Mouse (Mus musculus) right cerebral cortex, postnatal 4 days (tissue): ENCODE measurements at regions not wholly inside any gene's neighbourhood (a gene's known extent, or its start where the extent isn't known, plus 50 kb on each side); places are given as distances from the start of the nearest gene placed in this dataset.

ENCODE experiments used
- DNase-seq: peaks from one replicate; pipeline ENCODE4 v3.0.0-alpha.2; 2022

DNA sequence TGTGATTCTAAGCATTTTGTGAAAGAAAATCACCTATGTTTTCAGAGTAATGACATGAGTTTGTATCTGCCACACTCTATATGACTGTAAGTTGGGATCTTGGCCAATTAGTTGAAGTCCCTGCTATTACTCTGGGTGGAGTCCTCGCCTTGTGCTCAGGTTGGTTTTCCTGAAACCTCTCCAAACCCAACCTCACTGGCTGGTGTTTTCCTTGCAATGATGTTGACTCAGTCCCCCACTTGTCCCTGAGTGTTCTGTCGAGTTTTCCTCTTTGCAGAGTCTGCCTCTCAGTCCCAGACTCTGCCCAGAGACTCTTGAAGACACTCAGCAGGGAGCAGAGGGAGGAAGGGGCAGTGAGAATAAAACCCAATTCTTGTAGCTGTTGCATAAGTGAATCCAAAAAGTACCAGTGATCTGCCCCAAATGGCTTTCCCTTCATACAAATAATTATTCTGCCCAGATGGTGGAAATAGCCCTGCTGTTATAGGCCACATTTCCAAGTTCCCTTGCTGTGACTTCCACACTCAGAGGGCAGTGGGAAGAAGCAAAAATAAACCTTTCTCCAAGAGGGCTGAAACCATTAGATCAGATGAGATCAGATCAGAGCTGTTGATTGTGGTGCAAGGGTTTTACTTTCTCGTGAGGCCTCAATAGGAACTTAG lies 694.3 kb downstream of the Hs3st4 start:
- no peak for DNase-seq

DNA sequence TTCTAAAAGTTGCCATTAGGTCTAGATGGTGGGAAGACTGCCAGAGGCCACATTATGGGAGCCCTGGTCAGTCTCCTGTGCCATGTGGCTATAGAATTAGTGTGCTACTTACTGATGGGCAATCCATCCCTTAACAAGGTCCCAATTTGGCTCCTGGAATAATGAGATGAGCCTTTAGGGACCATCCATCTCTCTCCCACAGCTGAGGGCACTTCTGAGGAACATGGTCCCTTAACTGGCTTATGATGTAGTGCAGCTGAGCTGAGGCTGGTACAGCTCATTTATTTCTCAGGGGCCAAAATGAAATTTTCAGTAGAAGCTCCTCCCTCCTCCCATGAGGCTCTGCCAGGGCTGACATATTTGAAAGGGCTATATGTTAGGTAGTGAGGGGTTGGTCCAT lies 697.9 kb downstream of the Hs3st4 start:
- no peak for DNase-seq

DNA sequence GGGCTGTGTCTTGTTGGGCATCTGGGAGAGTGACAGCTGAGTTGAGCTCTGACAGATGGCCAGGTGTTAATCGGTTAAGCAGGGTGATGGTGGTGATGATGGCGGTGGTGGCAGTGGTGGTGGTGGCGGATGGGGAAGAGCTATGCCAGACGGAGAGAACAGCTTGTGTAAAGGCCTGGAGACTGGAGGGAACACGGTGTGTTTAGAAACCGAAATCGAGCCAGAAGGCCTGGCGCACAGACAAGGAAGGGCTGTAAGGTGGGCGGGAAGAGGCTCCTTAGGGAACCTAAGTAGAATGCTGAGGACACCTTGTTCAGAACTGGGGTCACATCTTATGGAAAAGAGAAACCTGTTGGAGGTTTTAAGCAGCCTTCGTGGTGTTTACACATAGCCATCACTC lies 698.5 kb downstream of the Hs3st4 start:
- peak; percentile 55 for DNase-seq

DNA sequence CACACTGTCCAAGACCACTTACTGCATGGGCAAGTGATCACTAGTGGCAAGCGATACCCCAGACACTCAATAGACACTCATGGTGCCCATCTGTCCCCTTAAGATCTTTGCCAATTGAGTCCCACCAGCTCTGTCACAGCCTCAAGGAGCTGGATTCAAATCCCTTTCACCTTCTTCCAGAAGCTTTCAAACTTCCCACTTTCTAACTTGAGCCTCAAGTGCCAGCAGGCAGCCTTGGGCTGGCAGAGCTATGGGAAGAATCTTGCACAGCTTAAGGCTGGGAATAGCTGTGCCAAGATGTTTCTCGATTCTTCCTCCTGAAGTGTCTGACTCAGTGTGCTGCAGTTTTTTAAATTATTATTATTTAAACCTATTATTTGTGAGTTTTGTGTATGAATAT lies 699.2 kb downstream of the Hs3st4 start:
- no peak for DNase-seq

DNA sequence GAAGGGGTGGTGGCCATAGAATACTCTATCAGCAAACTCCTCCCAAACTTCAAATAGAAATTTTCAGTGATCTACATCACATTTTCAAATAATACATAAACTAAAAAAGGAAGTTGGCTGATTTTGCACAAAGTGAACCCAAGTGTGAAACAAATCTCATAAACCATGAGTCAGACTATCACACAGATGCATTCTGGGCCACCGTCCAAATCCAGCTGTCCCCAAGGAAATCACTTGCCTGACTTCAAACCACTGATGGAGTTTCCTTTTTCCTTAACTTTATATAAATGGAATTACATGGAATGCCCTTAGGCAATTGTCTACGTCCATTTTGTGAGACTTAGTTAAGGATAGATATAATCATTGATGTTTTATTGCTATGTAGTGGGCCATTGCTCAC lies 702.8 kb downstream of the Hs3st4 start:
- DNase-seq: peak; percentile 29

DNA sequence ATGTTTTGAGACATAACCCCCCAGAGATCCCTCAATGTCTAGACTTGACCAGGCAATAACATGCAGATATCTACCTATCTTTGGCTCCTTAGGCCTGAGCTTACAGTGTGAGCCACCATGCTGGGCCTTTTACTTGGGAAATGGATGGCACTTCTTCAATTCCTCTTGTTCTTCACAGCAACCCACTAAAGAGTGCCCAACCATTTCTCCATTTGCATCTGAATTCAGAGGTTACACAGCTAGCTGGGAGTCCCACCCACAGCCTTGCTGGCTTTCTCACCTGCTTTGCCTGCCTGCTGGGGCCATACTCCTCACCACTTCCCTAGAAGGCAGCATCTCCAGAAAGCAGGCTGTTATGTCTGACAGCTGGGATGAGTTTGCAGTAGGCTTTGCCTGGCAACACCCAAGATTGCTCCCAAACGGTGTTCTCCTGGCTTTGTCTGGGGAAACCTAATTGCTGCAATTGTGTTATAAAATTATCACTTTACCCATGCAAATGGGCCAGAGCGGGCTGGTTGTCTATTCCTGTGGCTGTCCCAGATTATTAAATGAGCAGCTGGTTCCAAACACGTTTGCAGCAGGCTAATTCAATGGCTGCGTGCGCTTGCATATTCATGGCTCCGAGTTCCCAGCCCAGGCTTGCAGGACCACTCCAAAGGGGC lies 721.6 kb downstream of the Hs3st4 start:
- DNase-seq: no peak

DNA sequence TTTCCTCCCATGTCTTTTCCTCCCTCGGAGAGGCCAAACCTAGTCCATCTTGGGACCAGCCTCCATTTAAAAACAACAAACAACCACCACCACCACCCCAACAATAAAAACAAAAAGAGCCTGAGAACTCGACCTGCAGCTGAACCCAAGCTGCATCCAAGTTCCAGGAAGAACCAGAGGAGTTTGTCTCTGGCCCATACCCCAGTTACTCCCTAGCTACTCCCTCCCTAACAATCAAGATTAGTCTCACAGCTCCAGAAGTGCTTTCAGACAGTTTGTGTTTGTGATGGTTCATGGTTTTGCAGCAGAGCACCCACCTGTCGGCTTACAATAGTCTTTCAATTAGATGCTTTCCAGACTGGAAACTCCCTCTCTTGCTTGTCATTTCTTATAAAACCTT lies 724.5 kb downstream of the Hs3st4 start:
- DNase-seq: no peak

DNA sequence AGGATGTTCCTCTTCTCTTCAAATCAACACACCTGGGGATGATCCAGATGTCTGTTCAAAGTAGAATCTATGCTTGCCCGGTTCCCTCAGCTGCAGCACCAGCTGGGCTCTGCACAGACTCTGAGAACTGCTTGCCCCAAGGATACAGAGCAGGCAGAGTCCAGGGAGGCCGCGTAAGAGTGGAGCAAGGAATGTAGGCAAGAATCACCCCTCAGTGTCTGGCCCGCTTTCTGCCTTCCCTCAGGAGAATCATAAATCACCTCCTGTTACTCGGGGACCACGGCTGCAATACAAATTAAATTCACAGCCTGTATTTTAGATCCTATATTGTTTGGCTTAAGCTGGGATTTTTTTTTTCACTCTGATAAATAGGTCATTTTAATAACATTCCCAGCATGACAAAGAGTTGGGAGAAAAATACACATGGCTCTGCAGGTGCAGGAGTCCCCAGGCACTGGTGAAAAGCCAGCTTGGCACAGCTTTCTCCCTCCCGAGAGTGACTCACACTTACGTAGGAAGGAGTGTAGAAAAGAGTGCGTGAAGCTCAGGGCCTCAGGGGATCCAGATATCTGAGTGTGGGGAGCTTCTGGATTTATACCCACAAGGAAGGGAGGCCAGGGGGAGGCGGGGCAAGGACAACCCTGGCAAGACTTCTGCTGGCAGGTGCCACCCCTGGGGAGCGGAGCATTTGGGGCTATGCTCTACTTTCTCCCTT lies 726.3 kb downstream of the Hs3st4 start:
- DNase-seq: peak; percentile 13

DNA sequence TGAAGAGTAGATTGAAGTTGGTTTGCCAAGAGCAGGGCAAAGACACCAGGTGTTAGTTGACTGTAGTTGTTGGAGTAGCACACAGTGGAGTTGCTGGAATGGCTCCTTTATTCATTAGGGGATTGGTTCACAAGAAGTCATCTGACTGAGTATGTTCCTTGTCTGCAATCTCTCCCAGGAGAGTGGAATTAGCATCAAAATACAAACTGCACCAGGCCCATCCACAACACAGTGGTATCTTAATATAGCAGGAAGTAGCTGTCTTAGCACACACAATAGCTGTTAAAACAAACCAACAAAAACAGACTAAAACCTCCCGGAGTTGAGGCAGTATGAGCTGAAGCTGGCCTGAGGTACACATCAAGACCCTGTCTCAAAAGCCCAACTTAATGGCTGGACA lies 723.5 kb upstream of the Kdm8 start:
- no peak for DNase-seq

DNA sequence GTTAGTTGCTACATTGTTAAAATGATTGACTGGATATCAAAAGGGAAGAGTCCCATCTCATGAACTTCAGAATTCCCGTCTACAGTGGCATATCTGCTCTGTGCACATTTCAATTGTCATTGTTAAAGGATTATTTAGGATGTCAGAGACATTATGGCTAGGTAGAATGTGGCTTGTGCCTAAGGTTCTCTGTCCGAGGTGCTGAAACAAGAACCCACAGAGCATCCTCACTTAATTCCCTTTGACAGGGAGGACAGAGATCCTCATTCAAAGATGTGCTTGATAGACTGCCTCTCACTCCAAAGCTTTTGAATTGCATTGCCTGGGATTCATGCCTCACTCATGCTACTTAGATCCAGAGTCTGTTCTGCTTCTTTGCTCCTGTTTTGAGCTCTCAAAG lies 702.4 kb upstream of the Kdm8 start:
- DNase-seq: no peak

DNA sequence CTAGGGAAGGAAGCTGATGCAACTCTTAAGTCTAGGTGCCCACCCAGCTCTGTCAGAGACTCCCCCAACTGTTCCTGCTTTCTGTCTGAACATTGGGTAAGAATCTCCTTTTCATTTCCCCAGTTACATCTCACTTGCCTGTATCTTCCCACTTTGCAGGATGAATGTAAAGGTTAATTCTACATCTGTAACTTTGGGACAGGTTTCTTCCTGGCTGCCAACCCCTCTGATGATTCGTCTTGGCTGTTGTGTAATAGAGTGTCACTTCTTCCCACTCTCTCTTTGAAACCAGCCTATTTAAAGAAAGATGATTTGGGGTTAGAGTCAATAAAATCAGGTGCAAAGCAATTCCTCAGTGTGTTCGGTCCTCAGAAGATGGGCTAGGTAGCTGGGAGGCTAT lies 698.2 kb upstream of the Kdm8 start:
- no peak for DNase-seq

DNA sequence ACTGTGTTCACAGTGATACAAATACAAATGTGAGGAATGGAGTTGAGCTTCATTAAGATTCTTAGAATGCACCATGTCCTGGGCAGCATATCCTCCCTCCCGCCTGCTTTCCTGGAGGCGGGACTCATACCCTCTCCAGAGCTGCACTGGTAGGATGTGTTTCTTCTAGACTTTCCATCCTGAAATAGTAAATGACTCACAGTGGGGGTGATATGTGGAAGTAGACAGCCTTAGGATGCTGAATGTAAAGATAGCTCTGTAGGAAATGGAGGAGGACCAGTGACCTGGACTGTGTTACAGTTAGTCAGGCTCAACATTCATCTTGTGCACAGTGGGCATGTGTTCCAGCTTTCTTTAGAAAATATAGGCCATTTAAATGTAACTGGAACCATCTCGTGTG lies 696.1 kb upstream of the Kdm8 start:
- no peak for DNase-seq

DNA sequence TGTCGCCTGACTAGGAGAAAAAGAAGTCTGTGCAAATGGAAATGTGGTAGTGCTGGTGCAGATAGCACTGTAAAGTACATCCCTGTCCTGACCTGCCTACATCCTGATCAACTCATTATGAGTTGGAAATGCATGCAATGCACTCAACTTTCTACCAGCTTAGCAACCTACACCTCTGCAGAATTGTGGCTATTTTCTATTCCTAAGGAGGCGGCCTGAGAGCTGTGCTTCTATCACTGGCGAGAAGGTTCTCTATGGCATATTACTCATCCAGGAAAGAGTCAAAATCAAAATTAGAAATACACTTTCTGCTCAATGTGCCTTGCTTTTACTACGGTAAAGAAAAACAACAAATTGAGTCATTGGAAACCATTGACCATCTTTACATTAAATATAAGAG lies 685.4 kb upstream of the Kdm8 start:
- no peak for DNase-seq

DNA sequence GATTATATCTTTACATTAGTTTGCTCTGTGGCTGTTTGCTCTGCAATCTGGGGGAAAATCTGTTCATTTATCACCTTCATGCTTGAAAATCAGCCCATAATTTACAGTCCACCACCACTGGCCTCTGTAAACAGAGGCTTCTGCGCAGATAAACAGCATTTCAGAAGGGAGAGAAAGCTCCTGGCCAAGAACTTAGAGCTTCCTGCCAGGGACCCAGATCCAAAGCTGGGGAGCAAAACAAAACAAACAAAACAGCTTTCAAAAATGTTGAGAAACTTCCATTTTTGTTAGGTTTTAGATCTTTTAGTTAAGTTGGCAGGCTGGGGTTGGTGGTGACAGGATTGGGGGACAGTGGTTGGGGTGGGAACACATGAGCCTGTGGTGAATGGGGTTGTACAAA lies 666.7 kb upstream of the Kdm8 start:
- no peak for DNase-seq

DNA sequence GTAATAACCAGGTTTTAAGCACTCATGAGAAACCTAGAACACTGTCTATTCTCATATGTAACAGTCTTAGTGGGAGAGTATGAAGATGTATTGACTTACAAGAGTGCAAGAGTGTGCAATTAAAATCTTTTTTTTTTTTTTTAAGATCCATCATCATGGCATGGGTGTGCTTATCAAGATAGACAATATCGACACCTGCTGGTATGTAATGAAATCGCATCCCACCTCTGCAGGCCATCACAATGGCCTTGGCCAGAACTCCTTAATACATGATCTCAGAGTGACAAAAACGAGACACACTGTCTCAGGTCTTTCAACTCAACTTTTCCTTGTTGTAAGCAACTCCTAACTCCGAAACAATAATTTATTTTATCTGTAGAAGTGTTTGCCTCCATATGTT lies 661.7 kb upstream of the Kdm8 start:
- no peak for DNase-seq

DNA sequence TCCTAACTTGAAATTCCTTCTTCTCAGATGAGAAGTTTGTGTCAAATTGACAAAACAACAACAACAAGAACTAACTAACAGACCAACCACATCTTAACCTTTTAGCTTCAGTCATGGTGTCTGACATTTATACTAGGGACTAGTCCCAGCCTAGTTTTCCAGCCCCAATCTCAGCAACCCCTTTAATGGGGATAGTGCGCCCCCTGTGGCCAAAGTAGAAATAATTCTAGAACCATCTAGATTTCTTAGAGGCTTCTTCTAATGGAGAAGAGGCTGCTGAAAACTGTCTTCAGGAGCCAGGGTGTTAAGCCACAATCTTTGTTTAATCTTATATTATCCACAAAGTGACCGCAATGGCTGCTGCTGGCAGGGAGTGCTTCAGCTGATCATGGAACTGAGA lies 659.5 kb upstream of the Kdm8 start:
- DNase-seq: no peak

DNA sequence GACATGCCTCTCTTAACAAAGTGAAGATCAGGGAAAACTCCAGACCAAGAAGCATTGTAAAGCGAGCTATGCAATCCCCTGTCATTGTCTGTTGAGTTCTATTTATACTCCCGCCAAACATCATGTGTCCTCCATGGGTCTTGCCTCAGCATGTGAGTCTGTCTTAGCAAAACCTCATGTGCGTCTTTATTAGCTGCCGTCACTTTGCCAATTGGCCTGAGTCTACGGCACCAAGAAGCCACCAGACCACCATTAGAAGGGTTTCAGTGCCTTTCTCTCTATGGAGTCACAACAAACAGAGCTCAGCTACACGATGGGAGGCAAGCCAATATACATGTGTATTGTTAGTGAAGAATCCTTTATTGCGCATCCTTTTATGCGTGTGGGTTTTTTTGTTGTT lies 658.6 kb upstream of the Kdm8 start:
- DNase-seq: no peak

DNA sequence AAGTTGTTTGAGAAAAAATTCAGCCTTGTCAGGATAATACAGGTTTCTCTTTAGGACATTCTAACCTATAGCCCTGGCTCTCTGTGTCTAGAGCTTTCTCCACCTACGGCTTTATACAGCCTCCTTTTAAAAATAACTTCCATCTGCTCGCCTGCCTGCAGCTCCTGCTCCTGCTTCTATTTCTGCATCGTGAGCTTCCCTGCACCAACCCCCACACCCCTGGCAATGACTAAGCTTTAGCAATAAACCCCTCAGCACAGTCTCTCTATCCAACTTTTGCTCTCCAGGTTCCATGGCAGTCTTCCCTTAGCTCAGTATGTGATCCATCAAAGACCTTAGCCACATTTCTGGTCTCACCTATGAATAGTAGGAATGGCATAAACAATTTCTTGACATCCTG lies 655.7 kb upstream of the Kdm8 start:
- DNase-seq: peak; percentile 12

DNA sequence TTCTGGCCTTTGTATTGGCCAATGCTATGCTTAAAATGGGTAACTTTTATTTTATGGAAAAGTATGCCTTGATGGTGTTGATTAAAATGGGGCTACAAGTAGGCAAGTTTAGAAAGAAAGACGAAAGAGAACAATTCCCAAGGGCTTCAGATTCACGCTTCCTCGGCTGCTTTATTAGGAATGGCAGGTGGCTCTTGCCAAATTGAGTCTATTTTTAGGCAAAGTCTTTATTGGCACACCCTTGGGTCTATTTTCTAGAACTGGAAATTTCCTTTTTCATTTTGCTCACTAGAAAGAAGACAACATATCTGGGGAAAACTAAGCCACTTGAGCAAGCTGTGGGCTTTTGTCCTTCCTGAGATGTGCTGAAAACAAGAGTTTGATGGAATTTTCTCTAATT lies 641.4 kb upstream of the Kdm8 start:
- no peak for DNase-seq

DNA sequence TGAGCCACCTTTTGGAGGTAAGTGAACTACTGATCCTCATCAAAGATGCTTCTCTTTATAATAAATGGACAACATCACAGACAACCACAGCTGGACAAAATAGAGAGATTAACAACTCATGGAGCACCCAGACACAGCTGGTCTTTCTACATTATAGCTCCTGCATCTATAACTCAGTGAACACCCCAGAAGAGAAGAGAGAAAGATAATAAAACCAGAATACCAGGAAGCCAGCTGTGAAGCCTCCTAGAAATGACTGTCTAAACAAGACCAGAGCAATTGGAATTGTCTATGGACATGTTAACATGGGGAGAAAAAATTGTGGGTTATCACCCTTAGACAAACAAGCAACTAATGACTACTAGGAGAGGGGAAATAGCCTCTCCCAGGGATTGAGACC lies 609.8 kb upstream of the Kdm8 start:
- DNase-seq: no peak

DNA sequence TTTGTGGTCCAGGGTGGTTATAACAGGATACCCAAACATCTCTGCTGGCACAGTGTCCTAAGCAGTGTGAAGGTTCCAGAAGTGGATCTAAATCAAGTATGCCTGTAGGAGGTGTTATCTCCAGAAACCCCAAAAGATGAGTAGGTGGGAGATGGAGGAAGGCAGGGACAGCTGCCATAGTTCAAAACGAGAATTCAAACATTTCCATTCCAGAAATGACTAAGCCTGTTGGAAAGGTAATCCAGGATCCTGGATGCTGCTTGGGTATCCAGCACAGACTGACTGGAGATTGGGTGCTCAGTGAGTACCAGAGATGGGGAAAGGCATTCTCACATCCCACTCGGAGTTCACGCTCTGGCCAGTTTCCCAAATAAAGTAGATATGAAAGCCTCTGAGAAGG lies 607.9 kb upstream of the Kdm8 start:
- DNase-seq: no peak

DNA sequence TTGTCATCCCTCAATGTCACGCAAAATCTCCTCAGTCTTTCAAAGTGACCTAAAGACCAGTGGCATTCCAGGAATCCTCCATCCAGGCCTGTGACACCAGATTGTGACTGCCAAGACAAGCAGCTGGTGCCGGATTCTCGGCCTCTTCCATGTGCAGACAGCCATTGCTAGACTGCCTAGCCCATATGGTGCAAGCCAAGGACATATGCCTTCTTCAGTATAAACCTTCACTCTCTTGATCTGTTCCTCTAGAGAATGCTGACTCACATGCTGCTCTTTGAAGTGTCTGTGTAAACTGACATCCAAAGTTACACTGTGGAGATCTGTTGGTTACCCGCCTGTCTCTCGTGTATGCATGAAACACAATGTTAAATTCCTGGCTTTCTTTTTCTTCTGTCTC lies 589.4 kb upstream of the Kdm8 start:
- peak; percentile 23 for DNase-seq

DNA sequence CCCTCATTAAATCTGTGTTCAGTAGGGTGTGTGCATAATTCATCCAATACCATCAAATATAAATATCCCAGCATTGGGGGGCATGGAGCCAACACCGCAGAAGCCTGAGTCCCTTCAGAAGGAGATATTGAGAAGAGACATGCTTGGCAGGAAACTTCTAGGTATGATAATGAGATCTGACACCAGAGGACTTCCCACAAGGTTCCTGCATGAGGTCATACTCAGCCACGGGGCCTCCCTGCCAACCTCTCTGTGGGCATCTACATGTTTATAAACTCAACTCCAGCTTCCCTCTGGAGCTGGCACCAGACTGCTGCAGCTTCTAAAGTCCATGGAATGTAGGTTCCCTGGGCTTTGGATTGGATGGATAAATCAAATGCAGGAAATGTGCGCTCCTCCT lies 587.4 kb upstream of the Kdm8 start:
- DNase-seq: no peak

DNA sequence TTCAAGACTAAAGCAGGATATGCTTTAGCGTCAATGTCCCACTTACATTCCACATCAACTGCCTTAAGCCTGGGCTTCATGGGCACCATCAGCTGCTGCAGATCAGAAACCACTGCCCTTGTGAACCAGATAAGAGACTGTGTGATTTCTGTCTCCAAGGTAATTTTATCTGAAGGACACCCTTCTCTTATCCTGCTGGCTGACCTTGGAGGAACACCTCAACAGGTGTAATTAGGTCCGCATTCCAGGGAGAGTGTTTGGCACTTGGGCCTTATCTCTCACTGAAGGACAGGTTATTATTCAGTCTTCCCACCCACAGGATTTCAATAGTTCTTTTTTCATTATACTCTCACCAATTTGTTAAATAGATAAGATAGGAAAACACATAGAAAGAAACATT lies 583.1 kb upstream of the Kdm8 start:
- no peak for DNase-seq
